Mouse (Mus musculus) testis, postnatal 10 days (tissue): Measurements from ENCODE around the gene Elfn1.

Source experiments
- DNase-seq: peaks from one replicate; pipeline ENCODE4 v3.0.0; 2021; ENCODE audit warnings: low spot score

The Elfn1 gene

DNA sequence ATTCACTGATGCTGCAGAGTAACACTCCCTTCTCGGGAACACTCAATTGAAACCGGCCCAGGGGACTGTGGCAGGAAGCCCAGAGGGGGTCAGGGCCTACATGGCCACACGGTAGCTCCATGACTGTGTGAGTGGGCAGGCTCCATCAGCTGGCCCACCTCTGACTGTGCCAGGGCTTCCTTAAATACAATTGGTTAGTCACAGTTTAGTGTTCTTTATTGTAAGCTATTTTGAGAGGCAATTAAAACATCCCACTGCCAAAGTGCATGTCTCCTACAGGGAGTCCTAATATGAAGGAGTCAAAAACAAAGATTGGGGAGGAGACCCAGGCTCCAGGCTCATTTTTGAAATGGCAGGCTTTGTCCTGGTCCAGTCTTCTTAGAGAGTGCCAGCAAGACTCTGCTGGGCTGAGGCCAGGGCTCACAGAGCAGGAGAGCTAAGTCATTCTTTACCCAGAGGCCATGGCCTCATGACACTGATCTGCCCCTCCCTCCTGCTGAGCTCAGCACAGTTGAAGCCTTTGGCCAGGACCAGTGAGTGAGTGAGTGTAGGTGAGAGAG, 116.3 kb downstream of the Elfn1 start:
- peak; percentile 62 for DNase-seq
